Mouse (Mus musculus) myocyte (in vitro differentiated cells): Measurements from ENCODE around the gene Plekhf1. TPM values are rescaled to one million over a fixed set of nuclear protein-coding genes. Genes with fewer than 3 reads are reported as not detected.

ENCODE experiments used
- H3K27me3 ChIP-seq: one replicate; pipeline ENCODE4 v1.6.1; 2011; ENCODE audit not compliant: control insufficient read depth, insufficient read depth, insufficient read length
- H3K36me3 ChIP-seq: one replicate; pipeline ENCODE4 v1.6.1; 2011; ENCODE audit not compliant: control insufficient read depth, insufficient read depth
- H3K4me2 ChIP-seq: one replicate; pipeline ENCODE4 v1.6.1; 2011; ENCODE audit warnings: low read depth, control low read depth
- H3K4me3 ChIP-seq: one replicate; pipeline ENCODE4 v1.5.1; 2011; ENCODE audit warnings: mild to moderate bottlenecking, control low read depth, moderate library complexity
- H3K79me2 ChIP-seq: one replicate; pipeline ENCODE4 v1.6.1; 2011; ENCODE audit not compliant: control insufficient read depth, insufficient read depth
- H3ac ChIP-seq: one replicate; pipeline ENCODE4 v1.6.1; 2011; ENCODE audit not compliant: control insufficient read depth, insufficient read length
- CEBPB ChIP-seq: IDR thresholded peaks from 2 replicates; pipeline ENCODE4 v1.6.1; 2011; ENCODE audit warnings: mild to moderate bottlenecking, moderate library complexity; ENCODE audit not compliant: poor library complexity, insufficient read depth, severe bottlenecking
- E2F4 ChIP-seq: IDR thresholded peaks from one replicate; pipeline ENCODE4 v1.6.1; 2011; ENCODE audit warnings: mild to moderate bottlenecking, control low read depth, moderate library complexity; ENCODE audit not compliant: insufficient read depth
- MAX ChIP-seq: IDR thresholded peaks from one replicate; pipeline ENCODE4 v1.6.1; 2011; ENCODE audit warnings: low read depth, mild to moderate bottlenecking, control low read depth
- MYOD1 ChIP-seq, 3 experiments: IDR thresholded peaks; one replicate each; pipeline ENCODE4 v1.6.1; 2011; ENCODE audit warnings: control low read depth in 2 of 3, low read depth in 2 of 3, mild to moderate bottlenecking in 2 of 3, moderate library complexity in 1 of 3; ENCODE audit not compliant: insufficient read length in 2 of 3, control insufficient read depth in 1 of 3
- MYOG ChIP-seq, 3 experiments: IDR thresholded peaks; one replicate each; pipeline ENCODE4 v1.6.1; 2011; ENCODE audit warnings: control low read depth in 2 of 3, low read depth in 2 of 3, mild to moderate bottlenecking in 2 of 3; ENCODE audit not compliant: insufficient read length in 2 of 3, control insufficient read depth in 1 of 3, insufficient read depth in 1 of 3
- POLR2A ChIP-seq: IDR thresholded peaks from one replicate; pipeline ENCODE4 v1.6.1; 2011; ENCODE audit warnings: low read depth, mild to moderate bottlenecking, control low read depth, moderate library complexity; ENCODE audit not compliant: insufficient read length
- POLR2AphosphoS2 ChIP-seq: IDR thresholded peaks from one replicate; pipeline ENCODE4 v1.6.1; 2011; ENCODE audit warnings: low read depth, control low read depth; ENCODE audit not compliant: insufficient read length
- REST ChIP-seq: IDR thresholded peaks from one replicate; pipeline ENCODE4 v1.6.1; 2011; ENCODE audit warnings: mild to moderate bottlenecking, control low read depth, moderate library complexity; ENCODE audit not compliant: insufficient read depth, insufficient read length
- SRF ChIP-seq: IDR thresholded peaks from one replicate; pipeline ENCODE4 v1.6.1; 2011; ENCODE audit warnings: low read depth; ENCODE audit not compliant: control insufficient read depth, insufficient read length
- TCF12 ChIP-seq: IDR thresholded peaks from one replicate; pipeline ENCODE4 v1.6.1; 2011; ENCODE audit warnings: mild to moderate bottlenecking, control low read depth; ENCODE audit not compliant: poor library complexity, insufficient read depth, severe bottlenecking
- TCF3 ChIP-seq: IDR thresholded peaks from one replicate; pipeline ENCODE4 v1.6.1; 2011; ENCODE audit warnings: low read depth, control low read depth; ENCODE audit not compliant: insufficient read length
- USF1 ChIP-seq: IDR thresholded peaks from one replicate; pipeline ENCODE4 v1.6.1; 2011; ENCODE audit warnings: low read depth, mild to moderate bottlenecking, control low read depth, moderate library complexity
- polyA plus RNA-seq: library from polyadenylated mRNA; unstranded; fragments of >200 nt; fragmentation: generic; extraction: Trizol; gene quantifications from one replicate; pipeline ENCODE4 v1.2.1, GENCODE M21; 2012; ENCODE audit warnings: missing spikeins

The Plekhf1 gene
- polyA plus RNA-seq, 1 experiment: 3.0 TPM

- no peak overlapping the region for H3K4me3 ChIP-seq
- H3K36me3 ChIP-seq: no peaks in the 10 kb centered on the region
- no peaks in the 10 kb centered on the region for H3K79me2 ChIP-seq
- H3ac ChIP-seq: no peak overlapping the region
- TF ChIP-seq REST (no peak), SRF (no peak), TCF12 (no peak), E2F4 (no peak), TCF3 (no peak), USF1 (no peak), CEBPB (no peak), MYOD1 (IDR thresholded peaks at IDR 0.05; ENCODE audit: control insufficient read depth in 1 of 3, insufficient read length in 2 of 3, low read depth in 2 of 3) (no peak), MYOG (IDR thresholded peaks at IDR 0.05; ENCODE audit: control insufficient read depth in 1 of 3, insufficient read depth in 1 of 3, insufficient read length in 2 of 3, low read depth in 2 of 3) (no peak), MAX (no peak), POLR2AphosphoS2 (no peak), POLR2A (no peak)
- H3K4me2 ChIP-seq: no peak overlapping the region
- no peaks in the 10 kb centered on the region for H3K27me3 ChIP-seq
Measured at GRCm38 (mm10) chr7:38205801-38206200, 22.0 kb downstream of the Plekhf1 start.

GRCm38 (mm10) chr7:38204314-38204713 lies 23.5 kb downstream of the Plekhf1 start:
- Histone ChIP-seq H3K27me3 (no peaks in the 10 kb centered on the region), H3K4me3 (no peak overlapping the region), H3K79me2 (no peaks in the 10 kb centered on the region), H3ac (no peak overlapping the region), H3K36me3 (no peaks in the 10 kb centered on the region), H3K4me2 (no peak overlapping the region)
- no peak for TF ChIP-seq MAX
- no peak for TF ChIP-seq POLR2A
- TF ChIP-seq POLR2AphosphoS2: no peak
- TF ChIP-seq MYOG (IDR thresholded peaks at IDR 0.05; ENCODE audit: control insufficient read depth in 1 of 3, insufficient read depth in 1 of 3, insufficient read length in 2 of 3, low read depth in 2 of 3): no peak
- TF ChIP-seq SRF: no peak
- TF ChIP-seq TCF12: no peak
- no peak for TF ChIP-seq MYOD1 (IDR thresholded peaks at IDR 0.05; ENCODE audit: control insufficient read depth in 1 of 3, insufficient read length in 2 of 3, low read depth in 2 of 3)
- TF ChIP-seq E2F4: no peak
- no peak for TF ChIP-seq CEBPB

GRCm38 (mm10) chr7:38201290-38201658 lies 26.5 kb downstream of the Plekhf1 start:
- TF ChIP-seq MAX: no peak
- no peak for TF ChIP-seq REST
- no peak for TF ChIP-seq E2F4
- TF ChIP-seq USF1: no peak
- TF ChIP-seq SRF: no peak
- TF ChIP-seq TCF3: no peak
- TF ChIP-seq POLR2A: no peak
- no peak for TF ChIP-seq TCF12
- no peak for TF ChIP-seq CEBPB
- no peak for TF ChIP-seq MYOG (IDR thresholded peaks at IDR 0.05; ENCODE audit: control insufficient read depth in 1 of 3, insufficient read depth in 1 of 3, insufficient read length in 2 of 3, low read depth in 2 of 3)
- no peak for TF ChIP-seq POLR2AphosphoS2
- TF ChIP-seq MYOD1 (IDR thresholded peaks at IDR 0.05; ENCODE audit: control insufficient read depth in 1 of 3, insufficient read length in 2 of 3, low read depth in 2 of 3): no peak
- Histone ChIP-seq H3K79me2 (no peaks in the 10 kb centered on the region), H3K36me3 (no peaks in the 10 kb centered on the region), H3ac (no peak overlapping the region), H3K4me2 (no peak overlapping the region), H3K4me3 (no peak overlapping the region), H3K27me3 (no peaks in the 10 kb centered on the region)

- no peaks in the 10 kb centered on the region for H3K36me3 ChIP-seq
- no peaks in the 10 kb centered on the region for H3K27me3 ChIP-seq
- H3K79me2 ChIP-seq: no peaks in the 10 kb centered on the region
- peak overlapping the region; percentile 59 for H3K4me2 ChIP-seq
- no peak overlapping the region for H3K4me3 ChIP-seq
- TF ChIP-seq MYOD1 (IDR thresholded peaks at IDR 0.05; ENCODE audit: control insufficient read depth in 1 of 3, insufficient read length in 2 of 3, low read depth in 2 of 3): peak in 1 of 3 experiments; percentile 10
- no peak for TF ChIP-seq CEBPB
- no peak overlapping the region for H3ac ChIP-seq
Measured at GRCm38 (mm10) chr7:38200606-38201289, 27.1 kb downstream of the Plekhf1 start.

GRCm38 (mm10) chr7:38199907-38200605 lies 27.8 kb downstream of the Plekhf1 start:
- TF ChIP-seq REST (no peak), POLR2A (no peak), MYOD1 (IDR thresholded peaks at IDR 0.05; ENCODE audit: control insufficient read depth in 1 of 3, insufficient read length in 2 of 3, low read depth in 2 of 3) (no peak), USF1 (no peak)
- Histone ChIP-seq H3K36me3 (no peaks in the 10 kb centered on the region), H3ac (no peak overlapping the region), H3K79me2 (no peaks in the 10 kb centered on the region), H3K4me2 (peak overlapping the region; percentile 59), H3K4me3 (no peak overlapping the region), H3K27me3 (no peaks in the 10 kb centered on the region)
